Mouse (Mus musculus) kidney, adult 18-20 months (tissue): ENCODE results near the gene Tmprss11b.
"Not testable (repeated sequence)": the region's sequence is repeated elsewhere in the genome, so short reads cannot be mapped to it uniquely, and the experiment has no call there.

Source experiments
- DNase-seq: peaks from one replicate; pipeline ENCODE4 v3.0.0; 2021

The Tmprss11b gene

DNA sequence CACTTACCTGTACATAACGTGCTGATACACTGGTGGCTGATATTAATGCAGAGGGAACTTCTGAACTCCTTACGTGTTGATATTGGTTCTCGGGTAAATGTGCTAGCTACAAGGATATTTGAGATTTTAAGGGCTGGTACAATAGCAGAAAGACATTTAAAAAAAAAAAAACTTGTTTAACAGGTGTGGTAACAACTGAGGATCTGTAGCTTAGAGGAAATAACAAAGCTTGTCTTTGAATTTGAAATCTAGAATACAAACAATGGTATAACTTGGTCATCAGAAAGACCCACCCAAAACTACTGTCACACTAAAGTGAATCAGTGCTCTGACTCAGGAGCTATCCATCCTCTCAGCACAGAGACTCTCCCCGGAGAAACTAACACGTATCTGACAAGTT, at the start of gene Tmprss11b:
Gene Tmprss11b (minus strand): TSS at position 101 of the 400 bp plus-strand sequence.
- DNase-seq = no peak

DNA sequence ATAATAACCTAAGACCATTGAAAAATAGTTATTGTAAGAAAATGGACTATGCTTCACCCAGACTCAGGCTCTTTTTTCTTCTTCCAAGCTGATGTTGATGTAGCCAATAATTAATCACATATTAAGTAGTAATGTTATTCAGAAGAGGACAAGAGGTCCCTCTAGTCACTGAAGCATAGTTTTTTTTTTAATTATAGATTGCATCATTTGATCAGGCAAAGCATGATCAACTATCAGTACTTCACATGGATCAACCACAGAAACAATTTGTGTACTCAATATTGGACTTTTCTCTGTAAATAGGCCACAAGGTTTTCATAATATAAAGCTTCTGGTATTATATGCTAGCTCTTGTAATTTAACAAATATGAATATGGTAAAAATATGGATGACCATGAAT, 48.9 kb upstream of the Tmprss11b start:
- DNase-seq = no peak

- DNase-seq = no peak
Observed at GRCm38 (mm10) chr5:86722820-86723460, 46.8 kb upstream of the Tmprss11b start.

GRCm38 (mm10) chr5:86714967-86715366, 38.8 kb upstream of the Tmprss11b start:
- DNase-seq = no peak

GRCm38 (mm10) chr5:86704923-86705322, 28.8 kb upstream of the Tmprss11b start:
- DNase-seq = no peak

DNA sequence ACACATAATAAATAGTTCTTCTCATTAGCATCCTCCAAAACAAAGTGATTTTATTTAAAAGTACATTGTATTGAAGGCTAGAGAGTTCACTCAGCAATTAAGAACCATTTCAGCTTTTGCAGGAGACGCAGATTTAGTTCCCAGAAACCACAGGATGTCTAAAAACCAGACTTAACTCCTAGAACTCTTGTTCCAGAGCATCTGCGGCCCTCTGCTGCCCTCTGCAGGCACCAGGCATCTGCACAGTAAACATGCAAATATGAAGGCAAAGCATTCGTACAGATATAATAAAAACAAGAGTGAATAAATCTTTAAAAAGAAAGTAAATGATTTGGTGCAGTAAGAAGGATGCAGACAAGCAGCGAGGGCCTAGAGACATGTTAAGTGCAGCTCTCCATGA, 8.5 kb upstream of the Tmprss11b start:
- peak; percentile 57 for DNase-seq

GRCm38 (mm10) chr5:86649185-86649584, 27.0 kb downstream of the Tmprss11b start:
- DNase-seq = not testable (repeated sequence)

GRCm38 (mm10) chr5:86640795-86641194, 35.4 kb downstream of the Tmprss11b start:
- no peak for DNase-seq

DNA sequence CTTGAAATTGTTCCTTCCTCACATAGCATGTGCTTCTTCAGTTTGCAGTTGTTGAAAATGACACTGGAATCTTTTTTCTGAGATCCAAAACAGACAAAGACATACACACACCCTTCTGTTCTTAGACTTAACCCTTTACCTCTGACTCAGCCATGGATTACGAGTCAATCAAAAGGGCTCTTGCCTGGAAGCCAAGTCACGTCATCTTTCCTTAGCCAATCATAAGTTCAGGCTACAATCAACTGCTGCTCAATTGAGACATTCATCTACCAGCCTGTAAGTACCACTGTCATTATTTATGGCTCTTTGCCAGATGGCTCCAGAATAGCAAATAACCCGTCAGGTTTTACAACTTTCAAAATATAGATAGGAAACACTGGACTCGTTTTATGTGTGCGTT, 43.8 kb downstream of the Tmprss11b start, which contains the start of gene Tmprss11f:
Gene Tmprss11f (minus strand): TSS at position 101 of the 400 bp plus-strand sequence.
- DNase-seq = no peak

DNA sequence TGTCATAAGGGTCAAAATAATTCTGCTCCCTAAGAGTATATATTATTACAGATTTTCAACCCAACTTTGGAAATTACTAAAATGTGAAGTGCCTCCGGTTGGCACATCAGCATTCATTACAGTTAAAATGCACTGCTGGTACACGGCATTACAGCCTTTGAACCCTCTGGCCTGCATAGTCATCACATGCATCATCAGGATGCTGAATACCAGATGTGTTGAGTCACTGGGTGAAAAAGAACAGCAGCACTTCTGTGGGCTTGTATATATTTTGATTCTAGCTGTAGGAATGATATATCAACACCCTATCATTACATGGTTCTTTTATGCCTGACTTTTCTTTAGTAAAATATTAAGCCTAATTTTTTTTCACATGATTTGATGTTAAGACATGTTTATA, 45.5 kb downstream of the Tmprss11b start:
- DNase-seq = no peak

- DNase-seq = no peak
Observed at GRCm38 (mm10) chr5:86621778-86622177, 54.4 kb downstream of the Tmprss11b start.
